Mouse (Mus musculus) lung, adult 2 months (tissue): Measurements from ENCODE around the gene Phf3. TPM values are rescaled to one million over a fixed set of nuclear protein-coding genes. Genes with fewer than 3 reads are reported as not detected.

Experiments
- DNase-seq: peaks from one replicate; pipeline ENCODE4 v3.0.0; 2022
- H3K4me1 ChIP-seq: fragments of 200-500 bp; 2 replicates; pipeline ENCODE4 v1.6.1; 2011; ENCODE audit warnings: low read length; ENCODE audit not compliant: control insufficient read depth, insufficient read depth
- H3K4me3 ChIP-seq: fragments of 200-500 bp; replicated peaks from 2 replicates; pipeline ENCODE3; 2011; ENCODE audit warnings: low read depth, mild to moderate bottlenecking, control low read depth, low read length; ENCODE audit errors: extremely low read depth
- CTCF ChIP-seq: fragments of 200-500 bp; IDR thresholded peaks from 2 replicates; pipeline ENCODE4 v1.5.1; 2011; ENCODE audit warnings: mild to moderate bottlenecking, low read length, control low read depth; ENCODE audit not compliant: insufficient read depth
- POLR2A ChIP-seq: fragments of 200-500 bp; IDR thresholded peaks from 2 replicates; pipeline ENCODE4 v1.6.1; 2011; ENCODE audit warnings: low read depth, mild to moderate bottlenecking, control low read depth, low read length, borderline replicate concordance; ENCODE audit errors: extremely low read depth
- WGBS: fragments of 180-500 bp; shearing (Covaris S2); methylation state at CpG from one replicate; pipeline ENCODE4 v1.1.7; 2018; 5-methylcytosine and 5-hydroxymethylcytosine counted together
- polyA plus RNA-seq: library from polyadenylated mRNA; depleted of rRNA; stranded (reverse); fragments of >200 nt; gene quantifications from 2 replicates; pipeline ENCODE4 v1.2.3, GENCODE M21; 2012

The Phf3 gene
- polyA plus RNA-seq, 1 experiment = 22.6 TPM

DNA sequence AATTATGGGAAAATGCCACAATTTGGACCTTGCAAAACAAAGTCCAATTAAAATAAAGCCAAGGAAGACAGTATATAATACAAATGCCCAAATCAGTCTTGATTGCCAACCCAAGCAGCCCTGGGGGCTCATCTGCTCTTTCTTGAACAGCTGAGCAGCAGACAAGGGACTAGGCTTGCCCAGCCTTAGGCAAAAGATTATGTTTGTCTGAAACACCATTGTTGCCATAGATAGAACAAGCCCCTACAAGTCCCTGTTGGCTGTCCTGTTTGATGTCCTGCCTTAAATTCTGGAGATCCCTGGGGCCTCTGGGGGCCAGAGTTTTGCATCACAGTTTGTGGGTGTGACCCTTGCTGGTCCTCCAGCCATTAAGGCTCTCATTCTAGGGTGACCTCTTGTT, 2.0 kb upstream of the Phf3 start:
- TF ChIP-seq POLR2A (no peak), CTCF (no peak)
- no peak for DNase-seq
- H3K4me1 ChIP-seq = peaks cover 2% of the 10 kb centered on the region; the same call in 1 of the 2 replicates
- H3K4me3 ChIP-seq = no peak overlapping the region

- WGBS = 39% methylated on average over 15 of the region's 15 CpGs
Observed at GRCm38 (mm10) chr1:30874261-30875131, 775 bp upstream of the Phf3 start.

GRCm38 (mm10) chr1:30872836-30873540, 733 bp downstream of the Phf3 start:
- TF ChIP-seq POLR2A (no peak), CTCF (no peak)
- Histone ChIP-seq H3K4me3 (peak overlapping the region; percentile 77), H3K4me1 (peaks cover 3% of the 10 kb centered on the region; the same call in 1 of the 2 replicates)
- peak; percentile 68 for DNase-seq
- WGBS = under 1% methylated on average over 74 of the region's 79 CpGs

More at GRCm38 (mm10) chr1:30874261-30875131, 775 bp upstream of the Phf3 start:
- Histone ChIP-seq H3K4me3 (peak overlapping the region; percentile 77), H3K4me1 (peaks cover 2% of the 10 kb centered on the region; the same call in 1 of the 2 replicates)
- TF ChIP-seq CTCF = no peak
- DNase-seq = no peak

GRCm38 (mm10) chr1:30867786-30868185, 5.9 kb downstream of the Phf3 start:
- Histone ChIP-seq H3K4me3 (no peak overlapping the region), H3K4me1 (peaks cover 6% of the 10 kb centered on the region)
- 73% methylated on average over 4 of the region's 4 CpGs for WGBS
- TF ChIP-seq POLR2A = no peak
- no peak for TF ChIP-seq CTCF
- DNase-seq = no peak

- H3K4me1 ChIP-seq = peaks cover 6% of the 10 kb centered on the region
- WGBS = 89% methylated on average over 3 of the region's 3 CpGs
- no peak for DNase-seq
- H3K4me3 ChIP-seq = no peak overlapping the region
- TF ChIP-seq POLR2A (no peak), CTCF (no peak)
Observed at GRCm38 (mm10) chr1:30852518-30852917, 21.2 kb downstream of the Phf3 start.

GRCm38 (mm10) chr1:30851920-30852319, 21.8 kb downstream of the Phf3 start:
- no peak for DNase-seq
- Histone ChIP-seq H3K4me1 (peaks cover 9% of the 10 kb centered on the region), H3K4me3 (no peak overlapping the region)
- no peak for TF ChIP-seq POLR2A
- no peak for TF ChIP-seq CTCF
- 77% methylated on average over 3 of the region's 3 CpGs for WGBS

- no peak for DNase-seq
- TF ChIP-seq POLR2A = no peak
- no peak for TF ChIP-seq CTCF
- no peak overlapping the region for H3K4me3 ChIP-seq
- peaks cover 9% of the 10 kb centered on the region for H3K4me1 ChIP-seq
- WGBS = 61% methylated on average over 2 of the region's 2 CpGs
Observed at GRCm38 (mm10) chr1:30850906-30851305, 22.8 kb downstream of the Phf3 start.

GRCm38 (mm10) chr1:30849955-30850354, 23.8 kb downstream of the Phf3 start:
- WGBS = 47% methylated on average over 3 of the region's 3 CpGs
- no peak overlapping the region for H3K4me3 ChIP-seq
- no peak for TF ChIP-seq POLR2A
- TF ChIP-seq CTCF = no peak
- no peak for DNase-seq
- peaks cover 9% of the 10 kb centered on the region for H3K4me1 ChIP-seq

GRCm38 (mm10) chr1:30847706-30848105, 26.0 kb downstream of the Phf3 start:
- peaks cover 9% of the 10 kb centered on the region for H3K4me1 ChIP-seq
- H3K4me3 ChIP-seq = no peak overlapping the region
- 27% methylated on average over 1 of the region's 1 CpGs for WGBS
- DNase-seq = no peak
- no peak for TF ChIP-seq CTCF
- no peak for TF ChIP-seq POLR2A
